Mouse (Mus musculus) layer of hippocampus, adult 2 months (tissue): ENCODE data around the gene Zfand2a. TPM values are rescaled to one million over a fixed set of nuclear protein-coding genes. Genes with fewer than 3 reads are reported as not detected.

Source experiments
- DNase-seq, 2 experiments: peaks; one replicate each; pipeline ENCODE4 v3.0.0; 2022; ENCODE audit warnings: low spot score in 2 of 2
- H3K27ac ChIP-seq: fragments of 200-600 bp; 2 replicates; pipeline ENCODE4 v1.8.1; 2022
- H3K4me3 ChIP-seq: fragments of 200-600 bp; 2 replicates; pipeline ENCODE4 v1.8.1; 2022; ENCODE audit warnings: mild to moderate bottlenecking
- CTCF ChIP-seq: fragments of 200-600 bp; conservative IDR thresholded peaks from 2 replicates; pipeline ENCODE4 v1.8.1; 2022; ENCODE audit warnings: antibody characterized with exemption, mild to moderate bottlenecking, moderate library complexity
- long read RNA-seq, 2 experiments: library from polyadenylated mRNA; stranded (forward); transcript quantifications; one replicate each; pipeline ENCODE4 v2.0.0; 2021; ENCODE audit warnings: borderline mapping rate in 2 of 2
- total RNA-seq, 2 experiments: library from RNA; stranded (reverse); gene quantifications; 2 replicates each; pipeline ENCODE4 v1.2.3; 2021

Gene Zfand2a
- 10 to 100 TPM; 56.5 to 63.1 TPM for total RNA-seq
- long read RNA-seq, experiment 1, transcript Zfand2a-202 (7 exons, 3,121 nt), result major isoform, 5 of 18 reads
- long read RNA-seq, experiment 1, transcript Zfand2a-201 (7 exons, 3,169 nt), result major isoform, 5 of 18 reads
- long read RNA-seq, experiment 1, partial matches to known transcripts, result 6 of 18 reads
- long read RNA-seq, experiment 1, other reads (novel, unspliced or antisense), result 2 of 18 reads
- long read RNA-seq, experiment 2, partial matches to known transcripts, result 0 of 7 reads
- long read RNA-seq, experiment 2, other reads (novel, unspliced or antisense), result 0 of 7 reads

- peak within 1 kb of the TSS; percentile 93 for H3K27ac ChIP-seq
- 0 out of 2 replicates have a peak, but pooled peaks have one; percentile 3 for TF ChIP-seq CTCF
- DNase-seq, result peak; percentile 100
- H3K4me3 ChIP-seq, result peak within 1 kb of the TSS; percentile 94
Observed at GRCm38 (mm10) chr5:139484185-139484814, at the start of gene Zfand2a. Zfand2a (minus strand) TSS chr5:139484549.

GRCm38 (mm10) chr5:139528851-139529250 is 44.5 kb upstream of the Zfand2a start:
- no peak for DNase-seq
- TF ChIP-seq CTCF, result no peak
- no peak overlapping the region for H3K27ac ChIP-seq
- H3K4me3 ChIP-seq, result no peak overlapping the region

GRCm38 (mm10) chr5:139521987-139522386 is 37.6 kb upstream of the Zfand2a start:
- Histone ChIP-seq H3K4me3 (no peak overlapping the region), H3K27ac (no peak overlapping the region)
- TF ChIP-seq CTCF, result no peak
- no peak for DNase-seq

GRCm38 (mm10) chr5:139520069-139520834 is 35.9 kb upstream of the Zfand2a start:
- no peak for DNase-seq
- no peak for TF ChIP-seq CTCF
- Histone ChIP-seq H3K27ac (no peak overlapping the region), H3K4me3 (no peak overlapping the region)

- Histone ChIP-seq H3K27ac (no peak overlapping the region), H3K4me3 (no peak overlapping the region)
- TF ChIP-seq CTCF, result no peak
- DNase-seq, result no peak
Observed at GRCm38 (mm10) chr5:139516281-139516680, 31.9 kb upstream of the Zfand2a start.

- TF ChIP-seq CTCF, result no peak
Observed at GRCm38 (mm10) chr5:139512201-139512600, 27.9 kb upstream of the Zfand2a start.

GRCm38 (mm10) chr5:139510682-139511366 is 26.5 kb upstream of the Zfand2a start:
- Histone ChIP-seq H3K27ac (no peak overlapping the region), H3K4me3 (no peak overlapping the region)
- DNase-seq, result no peak
- peak; percentile 37 for TF ChIP-seq CTCF

More at GRCm38 (mm10) chr5:139512201-139512600, 27.9 kb upstream of the Zfand2a start:
- DNase-seq, result no peak
- Histone ChIP-seq H3K4me3 (no peak overlapping the region), H3K27ac (no peak overlapping the region)

- no peak for DNase-seq
- no peak for TF ChIP-seq CTCF
- no peak overlapping the region for H3K4me3 ChIP-seq
- H3K27ac ChIP-seq, result no peak overlapping the region
Observed at GRCm38 (mm10) chr5:139506207-139506606, 21.9 kb upstream of the Zfand2a start.

GRCm38 (mm10) chr5:139505073-139505606 is 20.8 kb upstream of the Zfand2a start:
- H3K27ac ChIP-seq, result 0 out of 2 replicates have a peak overlapping the region, but pooled peaks have one; percentile 15
- peak; percentile 86 for TF ChIP-seq CTCF
- peak; percentile 78 to 82 for DNase-seq
- no peak overlapping the region for H3K4me3 ChIP-seq

- H3K4me3 ChIP-seq, result no peak overlapping the region
- H3K27ac ChIP-seq, result peak overlapping the region; percentile 75
- TF ChIP-seq CTCF, result no peak
- DNase-seq, result peak; percentile 45 to 54
Observed at GRCm38 (mm10) chr5:139502281-139502680, 17.9 kb upstream of the Zfand2a start.

- no peak overlapping the region for H3K27ac ChIP-seq
- no peak overlapping the region for H3K4me3 ChIP-seq
- no peak for DNase-seq
- TF ChIP-seq CTCF, result no peak
Observed at GRCm38 (mm10) chr5:139498791-139499190, 14.4 kb upstream of the Zfand2a start.

- DNase-seq, result no peak
- no peak overlapping the region for H3K27ac ChIP-seq
- H3K4me3 ChIP-seq, result no peak overlapping the region
- peak; percentile 43 for TF ChIP-seq CTCF
Observed at GRCm38 (mm10) chr5:139496939-139497338, 12.6 kb upstream of the Zfand2a start.
